Mouse (Mus musculus): ENCODE results near the gene Ift20.

DNA sequence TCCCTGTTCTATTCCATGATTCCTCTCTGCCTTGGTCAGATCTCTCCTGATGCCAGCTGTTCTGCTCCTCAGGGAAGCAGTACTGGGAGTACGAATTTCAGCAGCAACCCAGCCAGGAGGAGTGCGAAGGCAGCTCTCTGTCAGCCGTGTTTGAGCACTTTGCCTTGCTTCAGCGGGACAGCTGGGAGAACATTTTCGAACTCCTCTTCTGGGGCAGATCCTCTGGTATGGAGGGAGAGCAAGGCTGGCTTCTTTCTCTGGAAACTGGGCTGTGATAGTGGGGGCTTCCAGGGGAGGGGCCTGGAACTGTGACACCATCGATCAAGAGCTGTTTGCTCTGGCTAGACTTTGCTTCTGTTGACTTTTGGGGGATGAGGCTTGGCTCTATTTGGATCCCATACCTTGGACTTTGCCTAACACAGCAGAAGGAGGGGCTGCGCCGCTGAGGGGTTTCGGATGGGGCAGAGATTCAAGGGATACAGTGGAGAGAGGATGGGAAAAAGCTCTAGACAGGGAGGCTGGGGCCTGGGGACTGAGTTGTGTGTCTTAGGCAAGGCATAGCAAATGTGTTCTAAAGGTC is 35.4 kb upstream of the Ift20 start:
- TF ChIP-seq CTCF (IDR thresholded peaks at IDR 0.05; ENCODE audit: borderline replicate concordance, insufficient read depth, low read length) (no peak), POLR2A (IDR thresholded peaks at IDR 0.05; ENCODE audit: low read depth, low read length) (no peak)
